Comparison of ENCODE assay signal across 11 mouse cellular contexts in the genomic region with DNA sequence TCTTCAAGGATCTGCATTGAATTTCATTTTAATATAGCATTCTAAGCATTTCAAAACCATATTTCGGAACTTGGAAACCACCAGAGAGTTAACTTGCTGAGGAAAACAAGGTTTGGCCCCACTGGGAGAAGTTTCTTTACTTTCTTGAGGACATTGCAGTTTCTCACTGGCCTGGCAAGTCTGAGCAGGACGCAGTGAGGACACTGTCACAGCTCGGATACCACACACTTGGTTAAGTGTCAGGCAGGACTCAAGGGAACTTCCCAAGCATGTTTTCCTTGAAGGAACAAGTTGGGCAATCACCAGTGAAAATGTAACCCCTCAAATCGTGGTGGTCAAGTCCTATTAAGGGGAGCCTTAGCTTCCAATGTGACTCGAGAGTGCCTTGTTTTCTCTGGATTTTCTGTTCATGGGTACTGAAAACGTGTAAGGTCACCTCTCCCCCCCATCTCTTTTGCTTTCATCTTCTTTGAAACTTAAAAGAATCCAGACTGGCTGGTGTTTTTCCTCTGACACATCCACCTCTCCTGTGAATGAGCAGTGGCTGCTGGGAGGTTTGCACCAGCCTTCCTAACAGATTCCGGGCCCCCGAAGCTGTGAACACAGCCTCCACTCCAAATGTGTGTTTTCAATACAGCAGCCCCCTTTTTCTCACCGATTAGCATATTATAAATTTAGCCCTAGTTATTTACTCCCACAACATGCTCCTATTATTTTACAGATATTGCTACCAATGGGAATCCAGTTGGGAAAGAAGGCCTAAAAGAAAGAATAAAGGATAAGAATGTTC. TPM values are rescaled to one million over a fixed set of nuclear protein-coding genes. Genes with fewer than 3 reads are reported as not detected.
DNase-seq lines count a peak whose midpoint lies in the region; ATAC-seq and TF ChIP-seq lines count a peak whose summit lies in the region.
"Had no signal": no experiment of that assay in that cellular context is flagged by ENCODE, and none has a peak within 500 bp of the region (broad histone marks: within the 10 kb centered on the region; RNA-seq: fewer than 3 reads in every experiment).

No protein-coding gene starts in this region.

- TF ChIP-seq EP300 in liver, embryonic 14.5 days (IDR thresholded peaks at IDR 0.05; ENCODE audit: low read depth) = no peak

- intact Hi-C loops in gastrocnemius, adult 2 months (cut with DNase I) = loop anchor here (1.0 to 5.0 kb wide), 2 partner anchors 22 to 43 kb away; a partner anchor contains a TSS

- peak overlapping the region; percentile 93 for H3K9ac ChIP-seq in forebrain, embryonic 15.5 days (replicated peaks)
- H3K9ac ChIP-seq in liver, embryonic 14.5 days (replicated peaks) = no peak overlapping the region

- H3K9me3 ChIP-seq in E14TG2a.4 (ENCODE audit: low read length) = no peaks in the 10 kb centered on the region
- no peaks in the 10 kb centered on the region for H3K9me3 ChIP-seq in forebrain, embryonic 15.5 days
- no peaks in the 10 kb centered on the region for H3K9me3 ChIP-seq in liver, embryonic 14.5 days (ENCODE audit: control insufficient read depth, low read length)

- H3K4me3 ChIP-seq in gastrocnemius, adult 2 months = peak overlapping the region; percentile 82
- H3K4me3 ChIP-seq in E14TG2a.4 (replicated peaks; ENCODE audit: low read length) = peak overlapping the region; percentile 86
- H3K4me3 ChIP-seq in forebrain, embryonic 15.5 days = peak overlapping the region; percentile 88
- H3K4me3 ChIP-seq in liver, embryonic 14.5 days (ENCODE audit: insufficient read depth in 1 of 2, low read depth in 2 of 2, low read length in 2 of 2) = no peak overlapping the region

- ATAC-seq in forebrain, embryonic 15.5 days (replicated peaks) = no peak
- no peak for ATAC-seq in liver, embryonic 14.5 days (ENCODE audit: insufficient read depth)

- DNase-seq in gastrocnemius, adult 2 months = no peak
- DNase-seq in gastrocnemius, postnatal 25 days = no peak
- no peak for DNase-seq in liver, embryonic 14.5 days (ENCODE audit: low read depth in 3 of 3, low spot score in 3 of 3)
- no peak for DNase-seq in testis, postnatal 14 days (ENCODE audit: low spot score)
- no peak for DNase-seq in spleen, postnatal 4 days (ENCODE audit: low spot score in 2 of 2)
- DNase-seq in kidney, adult 18-20 months = no peak

- peak overlapping the region; percentile 92 for H3K27ac ChIP-seq in gastrocnemius, adult 2 months
- peak overlapping the region; percentile 78; the same call in 1 of the 2 replicates for H3K27ac ChIP-seq in forebrain, embryonic 15.5 days (replicated peaks)
- no peak overlapping the region for H3K27ac ChIP-seq in liver, embryonic 14.5 days

- WGBS in forebrain, embryonic 15.5 days = 60% methylated on average over 9 of the region's 9 CpGs
- WGBS in liver, embryonic 14.5 days (ENCODE audit: insufficient replicate concordance) = 54% methylated on average over 9 of the region's 9 CpGs

- peak overlapping the region; percentile 91 for H3K4me2 ChIP-seq in forebrain, embryonic 15.5 days (replicated peaks)
- H3K4me2 ChIP-seq in liver, embryonic 14.5 days (ENCODE audit: low read depth) = peak overlapping the region; percentile 31; the same call in 1 of the 2 replicates

- TF ChIP-seq CTCF in gastrocnemius, adult 2 months (IDR thresholded peaks at IDR 0.05) = no peak
- TF ChIP-seq CTCF in E14TG2a.4 (conservative IDR thresholded peaks at IDR 0.05; ENCODE audit: low read length) = no peak
- no peak for TF ChIP-seq CTCF in liver, embryonic 14.5 days (IDR thresholded peaks at IDR 0.05; ENCODE audit: low read depth)

- peaks cover 73% of the 10 kb centered on the region for H3K4me1 ChIP-seq in E14TG2a.4 (replicated peaks; ENCODE audit: low read depth, low read length)
- H3K4me1 ChIP-seq in forebrain, embryonic 15.5 days = peaks cover 28% of the 10 kb centered on the region
- peaks cover 0 to 2% of the 10 kb centered on the region in 2 experiments; a peak in 1 of 4 replicates for H3K4me1 ChIP-seq in liver, embryonic 14.5 days (replicated peaks; ENCODE audit: control insufficient read depth in 2 of 2, insufficient read depth in 2 of 2, low read length in 1 of 2)

- peaks cover 52% of the 10 kb centered on the region for H3K27me3 ChIP-seq in E14TG2a.4 (ENCODE audit: insufficient read depth, low read length)
- no peaks in the 10 kb centered on the region for H3K27me3 ChIP-seq in forebrain, embryonic 15.5 days
- peaks cover 29% of the 10 kb centered on the region for H3K27me3 ChIP-seq in liver, embryonic 14.5 days (ENCODE audit: control insufficient read depth, insufficient read depth, low read length)

- peaks cover 39% of the 10 kb centered on the region for H3K36me3 ChIP-seq in E14TG2a.4 (ENCODE audit: insufficient read depth, low read length)
- peaks cover 5% of the 10 kb centered on the region for H3K36me3 ChIP-seq in forebrain, embryonic 15.5 days
- no peaks in the 10 kb centered on the region for H3K36me3 ChIP-seq in liver, embryonic 14.5 days (replicated peaks; ENCODE audit: control insufficient read depth, insufficient read depth, low read depth)

RNA-seq across cellular contexts. Expression of a gene that starts 1.8 kb away (rescaled TPM):
- 10 to 100 TPM; 28.4 to 41.4 TPM for total RNA-seq in gastrocnemius, adult 2 months (2021)
- total RNA-seq in gastrocnemius, postnatal 25 days (2021) = 10 to 100 TPM; 37.7 to 52.8 TPM
- 21.7 and 21.9 TPM in 2 replicates for polyA plus RNA-seq in forebrain, embryonic 15.5 days (2015; fragmentation: Nextera tagmentation; extraction: Ambion mirVana)
- polyA plus RNA-seq in liver, embryonic 14.5 days (2012; rRNA removed) = 7.7 and 9.7 TPM in 2 replicates
- 5.3 and 6.8 TPM in 2 replicates for polyA plus RNA-seq in liver, embryonic 14.5 days (2014; fragmentation: Nextera tagmentation; extraction: Ambion mirVana)

RNA-seq across cellular contexts. Expression of a gene that starts 2.4 kb away (rescaled TPM):
- 1 to 10 TPM; 1.3 to 2.2 TPM for total RNA-seq in gastrocnemius, adult 2 months (2021)
- total RNA-seq in gastrocnemius, postnatal 25 days (2021) = 1 to 10 TPM; 3.8 to 4.1 TPM
- 13.8 and 15.0 TPM in 2 replicates for polyA plus RNA-seq in forebrain, embryonic 15.5 days (2015; fragmentation: Nextera tagmentation; extraction: Ambion mirVana)
- 1.3 and 1.8 TPM in 2 replicates for polyA plus RNA-seq in liver, embryonic 14.5 days (2012; rRNA removed)
- 0.17 and 0.28 TPM in 2 replicates for polyA plus RNA-seq in liver, embryonic 14.5 days (2014; fragmentation: Nextera tagmentation; extraction: Ambion mirVana)
- total RNA-seq: CH12.LX; common myeloid progenitor, adult 5-6 weeks; liver, adult 2 months had no signal

RNA-seq across cellular contexts. Expression of a gene that starts 16.9 kb away (rescaled TPM):
- total RNA-seq in gastrocnemius, adult 2 months (2021) = 1 to 10 TPM; 6.2 to 8.4 TPM
- 1 to 10 TPM; 5.3 to 5.6 TPM for total RNA-seq in gastrocnemius, postnatal 25 days (2021)
- polyA plus RNA-seq in forebrain, embryonic 15.5 days (2015; fragmentation: Nextera tagmentation; extraction: Ambion mirVana) = 19.6 and 20.1 TPM in 2 replicates
- polyA plus RNA-seq in liver, embryonic 14.5 days (2012; rRNA removed) = 5.8 and 5.9 TPM in 2 replicates
- 3.4 and 4.2 TPM in 2 replicates for polyA plus RNA-seq in liver, embryonic 14.5 days (2014; fragmentation: Nextera tagmentation; extraction: Ambion mirVana)

RNA-seq across cellular contexts. Expression of a gene that starts 25.1 kb away (rescaled TPM):
- not detected for total RNA-seq in gastrocnemius, adult 2 months (2021)
- under 1 TPM; 0.36 to 0.43 TPM for total RNA-seq in gastrocnemius, postnatal 25 days (2021)
- polyA plus RNA-seq in forebrain, embryonic 15.5 days (2015; fragmentation: Nextera tagmentation; extraction: Ambion mirVana) = 53.4 and 55.4 TPM in 2 replicates
- polyA plus RNA-seq in liver, embryonic 14.5 days (2012; rRNA removed) = 0.13 and 0.18 TPM in 2 replicates
- polyA plus RNA-seq in liver, embryonic 14.5 days (2014; fragmentation: Nextera tagmentation; extraction: Ambion mirVana) = 0.09 TPM in 1 of 2 replicates, not detected in the other

RNA-seq across cellular contexts. Expression of a gene that starts 25.3 kb away (rescaled TPM):
- 1 to 10 TPM; 3.0 to 6.2 TPM for total RNA-seq in gastrocnemius, adult 2 months (2021)
- 1 to 10 TPM; 5.5 to 7.9 TPM for total RNA-seq in gastrocnemius, postnatal 25 days (2021)
- polyA plus RNA-seq in forebrain, embryonic 15.5 days (2015; fragmentation: Nextera tagmentation; extraction: Ambion mirVana) = 28.9 and 29.2 TPM in 2 replicates
- polyA plus RNA-seq in liver, embryonic 14.5 days (2012; rRNA removed) = 5.0 and 5.2 TPM in 2 replicates
- polyA plus RNA-seq in liver, embryonic 14.5 days (2014; fragmentation: Nextera tagmentation; extraction: Ambion mirVana) = 2.8 and 3.6 TPM in 2 replicates

Comparison
In these comparisons a context has a peak if more than half of its experiments do, and no peak if none do; other contexts are left out.
1. H3K4me3 ChIP-seq: peak in gastrocnemius, adult 2 months (single experiment), E14TG2a.4 (single experiment) and forebrain, embryonic 15.5 days (single experiment); none in liver, embryonic 14.5 days (0 of 2).